Mouse (Mus musculus) testis, adult 2 months (tissue): ENCODE measurements around the gene Ndufb10. TPM values are rescaled to one million over a fixed set of nuclear protein-coding genes. Genes with fewer than 3 reads are reported as not detected.
A peak's percentile ranks its signal among the peaks of the same experiment; 100 is the strongest.

Experiments used
- H3K27ac ChIP-seq: fragments of 200-500 bp; 2 replicates; pipeline ENCODE4 v1.5.1; 2012; ENCODE audit warnings: low read depth, low read length; ENCODE audit not compliant: control insufficient read depth, insufficient read depth
- H3K27me3 ChIP-seq: fragments of 200-500 bp; 2 replicates; pipeline ENCODE4 v1.6.1; 2012; ENCODE audit warnings: mild to moderate bottlenecking, low read length, moderate library complexity; ENCODE audit not compliant: control insufficient read depth, insufficient read depth
- H3K36me3 ChIP-seq: fragments of 200-500 bp; 2 replicates; pipeline ENCODE4 v1.6.1; 2012; ENCODE audit warnings: mild to moderate bottlenecking, low read length; ENCODE audit not compliant: control insufficient read depth, insufficient read depth
- H3K4me1 ChIP-seq: fragments of 200-500 bp; 2 replicates; pipeline ENCODE4 v1.6.1; 2012; ENCODE audit warnings: low read length; ENCODE audit not compliant: control insufficient read depth, insufficient read depth
- H3K4me3 ChIP-seq: fragments of 200-500 bp; 2 replicates; pipeline ENCODE4 v1.5.1; 2012; ENCODE audit warnings: low read depth, mild to moderate bottlenecking, low read length, moderate library complexity, mixed read lengths; ENCODE audit not compliant: control insufficient read depth
- CTCF ChIP-seq: fragments of 200-500 bp; IDR thresholded peaks from 2 replicates; pipeline ENCODE4 v1.5.1; 2012; ENCODE audit warnings: low read depth, mild to moderate bottlenecking, inconsistent platforms, low read length, moderate library complexity; ENCODE audit not compliant: control insufficient read depth, insufficient read depth, insufficient replicate concordance
- POLR2A ChIP-seq: fragments of 200-500 bp; IDR thresholded peaks from 2 replicates; pipeline ENCODE4 v1.6.1; 2012; ENCODE audit warnings: low read depth, mild to moderate bottlenecking, inconsistent platforms, low read length, moderate library complexity; ENCODE audit not compliant: control insufficient read depth
- polyA plus RNA-seq: library from polyadenylated mRNA; depleted of rRNA; stranded (reverse); fragments of >200 nt; gene quantifications from 2 replicates; pipeline ENCODE4 v1.2.3, GENCODE M21; 2012

Ndufb10 gene
- polyA plus RNA-seq, 1 experiment: 198 TPM

GRCm38 (mm10) chr17:24716166-24716682, 8.1 kb downstream of the Ndufb10 start:
- Histone ChIP-seq H3K27ac (no peak overlapping the region), H3K4me3 (peak overlapping the region; percentile 96), H3K27me3 (no peaks in the 10 kb centered on the region), H3K36me3 (no peaks in the 10 kb centered on the region; the same call in 1 of the 2 replicates), H3K4me1 (no peaks in the 10 kb centered on the region)
- TF ChIP-seq POLR2A: no peak
- no peak for TF ChIP-seq CTCF

- no peak overlapping the region for H3K27ac ChIP-seq
These were observed 8.7 kb downstream of the Ndufb10 start for GRCm38 (mm10) chr17:24715556-24715955.

GRCm38 (mm10) chr17:24708646-24709045, 15.6 kb downstream of the Ndufb10 start:
- H3K27me3 ChIP-seq: no peaks in the 10 kb centered on the region
- no peak overlapping the region for H3K27ac ChIP-seq
- no peak overlapping the region for H3K4me3 ChIP-seq
- H3K36me3 ChIP-seq: no peaks in the 10 kb centered on the region; the same call in 1 of the 2 replicates
- peaks cover 3% of the 10 kb centered on the region for H3K4me1 ChIP-seq
- no peak for TF ChIP-seq CTCF
- TF ChIP-seq POLR2A: no peak

More at GRCm38 (mm10) chr17:24715556-24715955, 8.7 kb downstream of the Ndufb10 start:
- H3K4me3 ChIP-seq: peak overlapping the region; percentile 96
- H3K36me3 ChIP-seq: no peaks in the 10 kb centered on the region; the same call in 1 of the 2 replicates
- H3K27me3 ChIP-seq: no peaks in the 10 kb centered on the region
- no peaks in the 10 kb centered on the region for H3K4me1 ChIP-seq
- no peak for TF ChIP-seq POLR2A
- no peak for TF ChIP-seq CTCF

GRCm38 (mm10) chr17:24707801-24708425, 16.4 kb downstream of the Ndufb10 start:
- Histone ChIP-seq H3K4me1 (peaks cover 3% of the 10 kb centered on the region), H3K36me3 (no peaks in the 10 kb centered on the region; the same call in 1 of the 2 replicates), H3K27ac (peak overlapping the region; percentile 63), H3K4me3 (peak overlapping the region; percentile 91), H3K27me3 (no peaks in the 10 kb centered on the region)
- TF ChIP-seq POLR2A (no peak), CTCF (no peak)

- H3K4me3 ChIP-seq: peak within 1 kb of the TSS; percentile 91
- H3K4me1 ChIP-seq: peaks cover 3% of the 10 kb centered on the region
- 0 out of 2 replicates have a peak, but pooled peaks have one; percentile 24 for TF ChIP-seq CTCF
- TF ChIP-seq POLR2A: peak; percentile 94
- H3K27me3 ChIP-seq: no peaks in the 10 kb centered on the region
- H3K36me3 ChIP-seq: no peaks in the 10 kb centered on the region; the same call in 1 of the 2 replicates
- H3K27ac ChIP-seq: peak within 1 kb of the TSS; percentile 87
These were observed 17.1 kb downstream of the Ndufb10 start, which contains the start of gene Tbl3 for GRCm38 (mm10) chr17:24706982-24707800. TSS of gene Tbl3 (minus strand) at chr17:24707660.

GRCm38 (mm10) chr17:24705821-24706220, 18.5 kb downstream of the Ndufb10 start:
- Histone ChIP-seq H3K27ac (no peak overlapping the region), H3K4me1 (peaks cover 3% of the 10 kb centered on the region), H3K27me3 (no peaks in the 10 kb centered on the region), H3K4me3 (no peak overlapping the region), H3K36me3 (no peaks in the 10 kb centered on the region; the same call in 1 of the 2 replicates)
- no peak for TF ChIP-seq CTCF
- no peak for TF ChIP-seq POLR2A

- no peak overlapping the region for H3K4me3 ChIP-seq
- peaks cover 2% of the 10 kb centered on the region; the same call in 1 of the 2 replicates for H3K4me1 ChIP-seq
- H3K27me3 ChIP-seq: no peaks in the 10 kb centered on the region
- no peak overlapping the region for H3K27ac ChIP-seq
- TF ChIP-seq POLR2A (no peak), CTCF (no peak)
- no peaks in the 10 kb centered on the region; the same call in 1 of the 2 replicates for H3K36me3 ChIP-seq
These were observed 23.0 kb downstream of the Ndufb10 start for GRCm38 (mm10) chr17:24701251-24701650.
